Mouse (Mus musculus) ES-Bruce4 (cell line): ENCODE data around the gene Grk3. TPM values are rescaled to one million over a fixed set of nuclear protein-coding genes. Genes with fewer than 3 reads are reported as not detected.

Source experiments
- H3K27ac ChIP-seq: 2 replicates; pipeline ENCODE4 v1.5.1; 2012; ENCODE audit warnings: low read length, inconsistent platforms; ENCODE audit not compliant: insufficient read depth
- H3K27me3 ChIP-seq: 2 replicates; pipeline ENCODE4 v1.6.1; 2012; ENCODE audit warnings: mild to moderate bottlenecking, low read length, inconsistent platforms; ENCODE audit not compliant: control insufficient read depth, poor library complexity, insufficient read depth, severe bottlenecking
- H3K36me3 ChIP-seq: 2 replicates; pipeline ENCODE4 v1.6.1; 2012; ENCODE audit warnings: inconsistent platforms, mild to moderate bottlenecking, low read length, moderate library complexity; ENCODE audit not compliant: control insufficient read depth, poor library complexity, insufficient read depth, severe bottlenecking
- H3K4me1 ChIP-seq: one replicate; pipeline ENCODE4 v1.8.1; 2011; ENCODE audit warnings: low read length; ENCODE audit not compliant: control insufficient read depth, insufficient read depth
- H3K4me3 ChIP-seq: 2 replicates; pipeline ENCODE4 v1.5.1; 2011; ENCODE audit warnings: low read depth, mild to moderate bottlenecking, low read length
- H3K9ac ChIP-seq: 2 replicates; pipeline ENCODE4 v1.6.1; 2012; ENCODE audit warnings: low read depth, mild to moderate bottlenecking, inconsistent platforms; ENCODE audit not compliant: poor library complexity, severe bottlenecking
- H3K9me3 ChIP-seq: replicated peaks from 2 replicates; pipeline ENCODE4 v1.6.1; 2012; ENCODE audit warnings: mild to moderate bottlenecking, low read length, inconsistent platforms; ENCODE audit not compliant: control insufficient read depth, poor library complexity, insufficient read depth, severe bottlenecking
- CTCF ChIP-seq: IDR thresholded peaks from one replicate; pipeline ENCODE4 v1.8.1; 2011; ENCODE audit warnings: low read depth, low read length
- EP300 ChIP-seq: IDR thresholded peaks from 2 replicates; pipeline ENCODE4 v1.6.1; 2011; ENCODE audit warnings: low read depth, low read length; ENCODE audit not compliant: insufficient read depth
- POLR2A ChIP-seq: IDR thresholded peaks from one replicate; pipeline ENCODE4 v1.8.1; 2011; ENCODE audit warnings: low read length; ENCODE audit not compliant: insufficient read depth
- polyA plus RNA-seq: library from polyadenylated mRNA; stranded (reverse); fragments of >200 nt; gene quantifications from 2 replicates; pipeline ENCODE4 v1.2.4, GENCODE M21; 2011; ENCODE audit warnings: low read depth; ENCODE audit not compliant: missing spikeins, insufficient read depth, insufficient read length

Gene Grk3
- polyA plus RNA-seq, 1 experiment, result 5.3 TPM

GRCm38 (mm10) chr5:113043531-113043930 lies 27.9 kb upstream of the Grk3 start:
- TF ChIP-seq EP300 (no peak), CTCF (no peak), POLR2A (no peak)
- Histone ChIP-seq H3K9me3 (no peaks in the 10 kb centered on the region), H3K27me3 (no peaks in the 10 kb centered on the region), H3K36me3 (no peaks in the 10 kb centered on the region), H3K4me3 (no peak overlapping the region), H3K9ac (no peak overlapping the region), H3K27ac (no peak overlapping the region), H3K4me1 (no peaks in the 10 kb centered on the region)

GRCm38 (mm10) chr5:113041567-113042071 lies 26.0 kb upstream of the Grk3 start:
- no peaks in the 10 kb centered on the region for H3K4me1 ChIP-seq
- TF ChIP-seq CTCF (no peak), POLR2A (no peak), EP300 (no peak)
- no peaks in the 10 kb centered on the region for H3K9me3 ChIP-seq
- no peak overlapping the region for H3K4me3 ChIP-seq
- H3K27me3 ChIP-seq, result no peaks in the 10 kb centered on the region
- H3K9ac ChIP-seq, result no peak overlapping the region
- H3K36me3 ChIP-seq, result no peaks in the 10 kb centered on the region
- H3K27ac ChIP-seq, result no peak overlapping the region

- Histone ChIP-seq H3K27ac (no peak overlapping the region), H3K4me1 (no peaks in the 10 kb centered on the region), H3K9ac (no peak overlapping the region), H3K36me3 (no peaks in the 10 kb centered on the region), H3K4me3 (no peak overlapping the region), H3K9me3 (no peaks in the 10 kb centered on the region), H3K27me3 (no peaks in the 10 kb centered on the region)
- TF ChIP-seq EP300 (no peak), POLR2A (no peak), CTCF (no peak)
These were observed 25.2 kb upstream of the Grk3 start for GRCm38 (mm10) chr5:113040776-113041175.

- H3K4me3 ChIP-seq, result no peak overlapping the region
- no peaks in the 10 kb centered on the region for H3K27me3 ChIP-seq
- no peaks in the 10 kb centered on the region for H3K4me1 ChIP-seq
- H3K27ac ChIP-seq, result no peak overlapping the region
- no peak overlapping the region for H3K9ac ChIP-seq
- H3K36me3 ChIP-seq, result no peaks in the 10 kb centered on the region
- TF ChIP-seq POLR2A (no peak), CTCF (no peak), EP300 (no peak)
- no peaks in the 10 kb centered on the region for H3K9me3 ChIP-seq
These were observed 23.0 kb upstream of the Grk3 start for GRCm38 (mm10) chr5:113038601-113039000.

- Histone ChIP-seq H3K4me1 (no peaks in the 10 kb centered on the region), H3K27ac (no peak overlapping the region), H3K27me3 (no peaks in the 10 kb centered on the region), H3K36me3 (no peaks in the 10 kb centered on the region), H3K9me3 (no peaks in the 10 kb centered on the region), H3K4me3 (no peak overlapping the region), H3K9ac (no peak overlapping the region)
- no peak for TF ChIP-seq POLR2A
- no peak for TF ChIP-seq CTCF
- no peak for TF ChIP-seq EP300
These were observed 19.8 kb upstream of the Grk3 start for GRCm38 (mm10) chr5:113035094-113036047.

- no peak overlapping the region for H3K9ac ChIP-seq
- H3K27me3 ChIP-seq, result no peaks in the 10 kb centered on the region
- H3K4me3 ChIP-seq, result no peak overlapping the region
These were observed 15.7 kb upstream of the Grk3 start for GRCm38 (mm10) chr5:113031201-113031754.

More at GRCm38 (mm10) chr5:113031201-113031754, 15.7 kb upstream of the Grk3 start:
- H3K36me3 ChIP-seq, result no peaks in the 10 kb centered on the region
- no peaks in the 10 kb centered on the region for H3K4me1 ChIP-seq
- no peak overlapping the region for H3K27ac ChIP-seq
- TF ChIP-seq EP300, result no peak
- no peak for TF ChIP-seq POLR2A
- no peak for TF ChIP-seq CTCF
- no peaks in the 10 kb centered on the region for H3K9me3 ChIP-seq
